Mouse (Mus musculus) lung, adult 2 months (tissue): ENCODE results near the gene Zswim3.

ENCODE experiments used
- CTCF ChIP-seq: fragments of 200-500 bp; IDR thresholded peaks from 2 replicates; pipeline ENCODE4 v1.5.1; 2011; ENCODE audit warnings: mild to moderate bottlenecking, low read length, control low read depth; ENCODE audit not compliant: insufficient read depth
- POLR2A ChIP-seq: fragments of 200-500 bp; IDR thresholded peaks from 2 replicates; pipeline ENCODE4 v1.6.1; 2011; ENCODE audit warnings: low read depth, mild to moderate bottlenecking, control low read depth, low read length, borderline replicate concordance; ENCODE audit errors: extremely low read depth

- TF ChIP-seq POLR2A: no peak
- no peak for TF ChIP-seq CTCF
Measured at GRCm38 (mm10) chr2:164783926-164784581, 20.8 kb upstream of the Zswim3 start.
